Mouse (Mus musculus) C2C12 (cell line): ENCODE measurements around the gene Meis2.

Experiments used
- CEBPB ChIP-seq: IDR thresholded peaks from one replicate; pipeline ENCODE4 v1.6.1; 2011; ENCODE audit warnings: low read depth, mild to moderate bottlenecking, control low read depth, moderate library complexity
- CTCF ChIP-seq: IDR thresholded peaks from one replicate; pipeline ENCODE4 v1.5.1; 2011; ENCODE audit not compliant: control insufficient read depth, insufficient read depth, insufficient read length
- MAX ChIP-seq: IDR thresholded peaks from one replicate; pipeline ENCODE4 v1.6.1; 2011; ENCODE audit warnings: mild to moderate bottlenecking, control low read depth
- MYOD1 ChIP-seq: IDR thresholded peaks from one replicate; pipeline ENCODE4 v1.6.1; 2011; ENCODE audit warnings: low read depth; ENCODE audit not compliant: control insufficient read depth, insufficient read length
- USF1 ChIP-seq: IDR thresholded peaks from one replicate; pipeline ENCODE4 v1.6.1; 2011; ENCODE audit warnings: low read depth, mild to moderate bottlenecking, control low read depth, moderate library complexity

DNA sequence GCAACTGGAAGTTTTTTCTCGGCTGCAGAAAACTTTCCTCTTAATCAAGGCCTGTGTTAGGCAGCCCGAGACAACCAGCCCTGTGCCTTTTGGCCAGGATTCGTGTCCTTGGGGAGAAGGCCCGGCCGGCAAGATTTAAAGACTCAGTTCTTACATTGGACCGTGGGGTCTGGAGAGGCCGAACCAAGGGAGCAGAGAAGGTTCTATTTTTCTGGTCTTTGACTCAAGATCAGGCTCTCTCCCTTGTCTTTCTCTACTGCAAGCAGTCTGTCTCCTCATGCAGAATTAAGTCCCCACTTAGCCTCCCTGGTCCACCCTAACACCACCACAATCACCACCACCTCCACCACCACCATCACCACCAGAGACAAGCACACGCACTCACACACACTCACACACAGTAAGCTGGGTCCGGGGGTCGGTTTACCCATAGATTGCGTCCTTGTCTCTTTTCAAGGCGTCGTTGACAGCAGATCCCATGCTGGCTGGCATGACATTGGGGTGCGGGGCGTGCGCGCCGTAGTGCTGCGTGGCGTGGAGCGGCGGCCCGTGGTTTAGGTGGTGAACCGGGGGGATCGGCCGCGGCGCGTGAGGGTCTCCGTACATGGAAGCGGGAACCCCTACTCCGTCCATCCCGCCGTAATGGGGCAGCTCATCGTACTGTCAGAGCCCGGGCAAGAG, 2.7 kb downstream of the Meis2 start:
- TF ChIP-seq CEBPB (no peak), USF1 (no peak), CTCF (no peak), MYOD1 (no peak), MAX (no peak)
